In the genomic region with DNA sequence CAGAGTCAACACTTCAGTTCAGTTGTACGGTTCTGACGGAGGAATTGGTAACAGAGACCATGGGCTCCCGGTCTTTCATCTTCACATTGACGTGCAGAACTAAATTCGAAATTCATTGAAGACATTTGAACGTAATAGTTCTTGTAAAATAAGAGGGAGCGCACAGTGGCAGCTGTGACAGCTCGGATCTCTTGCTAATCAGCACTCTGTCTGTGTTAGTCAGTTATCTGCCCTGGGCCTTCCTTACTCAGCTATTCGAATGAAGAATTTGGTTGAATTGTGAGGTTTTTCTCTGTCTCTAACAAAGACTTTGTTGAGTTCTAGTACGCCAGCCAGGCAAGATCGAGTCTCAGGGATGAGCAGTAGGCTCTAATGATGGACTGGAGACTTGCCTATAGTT, we compare ENCODE assay signal across 12 mouse cellular contexts. TPM values are rescaled to one million over a fixed set of nuclear protein-coding genes. Genes with fewer than 3 reads are reported as not detected.
DNase-seq lines count a peak whose midpoint lies in the region; ATAC-seq and TF ChIP-seq lines count a peak whose summit lies in the region.
"Had no signal": no experiment of that assay in that cellular context is flagged by ENCODE, and none has a peak within 500 bp of the region (broad histone marks: within the 10 kb centered on the region; RNA-seq: fewer than 3 reads in every experiment).

No protein-coding gene starts in this region.

- intact Hi-C loops in left cerebral cortex, postnatal 4 days (cut with DNase I) = loop anchor here (10.0 kb wide), 3 partner anchors 120 to 330 kb away; partner anchors contain the start of genes Metap1 and Rap1gds1

- H3K4me2 ChIP-seq in heart, embryonic 11.5 days = peak overlapping the region; percentile 14; the same call in 1 of the 2 replicates
- H3K4me2 ChIP-seq in embryonic facial prominence, embryonic 14.5 days (ENCODE audit: low read depth, low read length) = peak overlapping the region; percentile 73; the same call in 1 of the 2 replicates
- H3K4me2 ChIP-seq in midbrain, embryonic 15.5 days = peak overlapping the region; percentile 88

- H3ac ChIP-seq in C2C12 (ENCODE audit: control insufficient read depth, insufficient read length, low read depth) = peak overlapping the region; percentile 22

- no peak overlapping the region for H3K27ac ChIP-seq in heart, embryonic 11.5 days (ENCODE audit: low read depth, low read length)
- no peak overlapping the region for H3K27ac ChIP-seq in embryonic facial prominence, embryonic 14.5 days (replicated peaks; ENCODE audit: low read depth, low read length)
- H3K27ac ChIP-seq in midbrain, embryonic 15.5 days = no peak overlapping the region

- DNase-seq in heart, adult 8-10 months (ENCODE audit: low spot score) = no peak
- no peak for DNase-seq in embryonic facial prominence, embryonic 14.5 days (ENCODE audit: low spot score)
- no peak for DNase-seq in urinary bladder, postnatal 14 days (ENCODE audit: low spot score)
- no peak for DNase-seq in frontal cortex, postnatal 25 days (ENCODE audit: low spot score in 2 of 2)
- DNase-seq in left cerebral cortex, postnatal 4 days = no peak
- DNase-seq: heart, postnatal 14 days; kidney, adult 18-20 months had no signal

- peaks cover 8% of the 10 kb centered on the region; the same call in 1 of the 2 replicates for H3K27me3 ChIP-seq in heart, embryonic 11.5 days (ENCODE audit: control insufficient read depth, insufficient read depth, low read length)
- H3K27me3 ChIP-seq in C2C12 (ENCODE audit: control insufficient read depth, insufficient read depth, insufficient read length) = no peaks in the 10 kb centered on the region
- H3K27me3 ChIP-seq in embryonic facial prominence, embryonic 14.5 days (replicated peaks; ENCODE audit: control insufficient read depth, insufficient read depth, low read length) = peaks cover 5% of the 10 kb centered on the region; the same call in 1 of the 2 replicates
- no peaks in the 10 kb centered on the region for H3K27me3 ChIP-seq in midbrain, embryonic 15.5 days (replicated peaks)
- H3K27me3 ChIP-seq: Patski had no signal

- whole genome bisulfite sequencing in heart, embryonic 11.5 days (ENCODE audit: insufficient replicate concordance) = 50% methylated on average over 11 of the region's 11 CpGs
- 77% methylated on average over 11 of the region's 11 CpGs for WGBS in embryonic facial prominence, embryonic 14.5 days
- 59% methylated on average over 11 of the region's 11 CpGs for WGBS in midbrain, embryonic 15.5 days

- TF ChIP-seq CTCF in C2C12 (IDR thresholded peaks at IDR 0.05; ENCODE audit: control insufficient read depth, insufficient read depth, insufficient read length) = no peak

- H3K79me2 ChIP-seq in C2C12 (ENCODE audit: control insufficient read depth, insufficient read depth) = peaks cover 72% of the 10 kb centered on the region

- H3K9ac ChIP-seq in heart, embryonic 11.5 days (ENCODE audit: low read depth, low read length) = no peak overlapping the region
- no peak overlapping the region for H3K9ac ChIP-seq in embryonic facial prominence, embryonic 14.5 days (ENCODE audit: low read depth, low read length)
- no peak overlapping the region for H3K9ac ChIP-seq in midbrain, embryonic 15.5 days

- H3K79me3 ChIP-seq in C2C12 (ENCODE audit: low read depth) = peaks cover 45% of the 10 kb centered on the region

- no peaks in the 10 kb centered on the region for H3K36me3 ChIP-seq in heart, embryonic 11.5 days (ENCODE audit: control insufficient read depth, insufficient read depth, low read length)
- no peaks in the 10 kb centered on the region for H3K36me3 ChIP-seq in C2C12 (ENCODE audit: control insufficient read depth, insufficient read depth)
- H3K36me3 ChIP-seq in embryonic facial prominence, embryonic 14.5 days (ENCODE audit: control insufficient read depth, insufficient read depth, low read length) = no peaks in the 10 kb centered on the region
- no peaks in the 10 kb centered on the region for H3K36me3 ChIP-seq in midbrain, embryonic 15.5 days (replicated peaks)

- no peak overlapping the region for H3K4me3 ChIP-seq in heart, embryonic 11.5 days (ENCODE audit: low read depth, low read length)
- H3K4me3 ChIP-seq in C2C12 (ENCODE audit: insufficient read depth, poor library complexity, severe bottlenecking) = no peak overlapping the region
- no peak overlapping the region for H3K4me3 ChIP-seq in embryonic facial prominence, embryonic 14.5 days (ENCODE audit: low read depth, low read length)
- peak overlapping the region; percentile 82; the same call in 1 of the 2 replicates for H3K4me3 ChIP-seq in midbrain, embryonic 15.5 days

- no peak for ATAC-seq in heart, embryonic 11.5 days (replicated peaks; ENCODE audit: insufficient number of reproducible peaks, low FRiP score, low TSS enrichment)
- no peak for ATAC-seq in embryonic facial prominence, embryonic 14.5 days (ENCODE audit: low read depth)
- no peak for ATAC-seq in midbrain, embryonic 15.5 days (replicated peaks)
- ATAC-seq: lung, postnatal 0 days; Patski had no signal

- H3K4me1 ChIP-seq in heart, embryonic 11.5 days (ENCODE audit: control insufficient read depth, insufficient read depth, low read length) = peaks cover 12% of the 10 kb centered on the region
- H3K4me1 ChIP-seq in embryonic facial prominence, embryonic 14.5 days (ENCODE audit: control insufficient read depth, insufficient read depth, low read length) = peaks cover 12% of the 10 kb centered on the region
- peaks cover 32% of the 10 kb centered on the region for H3K4me1 ChIP-seq in midbrain, embryonic 15.5 days

- no peaks in the 10 kb centered on the region for H3K9me3 ChIP-seq in heart, embryonic 11.5 days (replicated peaks; ENCODE audit: control insufficient read depth, low read length)
- no peaks in the 10 kb centered on the region for H3K9me3 ChIP-seq in embryonic facial prominence, embryonic 14.5 days (ENCODE audit: control insufficient read depth, low read length)
- H3K9me3 ChIP-seq in midbrain, embryonic 15.5 days = no peaks in the 10 kb centered on the region

TF ChIP-seq in C2C12, 6 proteins besides CTCF, POLR2A, EP300 and RAD21:
- TF ChIP-seq USF1 (IDR thresholded peaks at IDR 0.05; ENCODE audit: low read depth) (no peak), CEBPB (IDR thresholded peaks at IDR 0.05; ENCODE audit: low read depth) (no peak), MYOG (IDR thresholded peaks at IDR 0.05; ENCODE audit: control insufficient read depth, extremely low read depth, insufficient read length) (no peak), MAX (IDR thresholded peaks at IDR 0.05) (no peak), FOSL1 (IDR thresholded peaks at IDR 0.05; ENCODE audit: insufficient read depth, low read length, poor library complexity, severe bottlenecking) (no peak), MYOD1 (IDR thresholded peaks at IDR 0.05; ENCODE audit: control insufficient read depth, insufficient read length, low read depth) (no peak)
TF ChIP-seq in C2C12: peak in this region for 0.

RNA-seq across cellular contexts. Expression of gene Tspan5, which starts 3.1 kb away (rescaled TPM):
- polyA plus RNA-seq in heart, embryonic 11.5 days (2014; fragmentation: Nextera tagmentation; extraction: Ambion mirVana) = 13.9 and 17.1 TPM in 2 replicates
- total RNA-seq in heart, adult 8-10 months (2022) = 1 to 10 TPM; 4.2 to 6.7 (median 5.1) TPM
- polyA plus RNA-seq in C2C12 (2012; fragmentation: generic; extraction: Trizol) = 35.7 TPM
- 38.7 and 40.6 TPM in 2 replicates for polyA plus RNA-seq in embryonic facial prominence, embryonic 14.5 days (2014; fragmentation: Nextera tagmentation; extraction: Ambion mirVana)
- 102 and 105 TPM in 2 replicates for polyA plus RNA-seq in midbrain, embryonic 15.5 days (2015; fragmentation: Nextera tagmentation; extraction: Ambion mirVana)
- 100 to 1,000 TPM; 191 to 200 TPM for total RNA-seq in left cerebral cortex, postnatal 4 days (2021)

Comparison
In these comparisons a context has a peak if more than half of its experiments do, and no peak if none do; other contexts are left out.
1. H3K4me2 ChIP-seq: peak in every context shown above with its lines; median percentile 88 in midbrain, embryonic 15.5 days; 73 in embryonic facial prominence, embryonic 14.5 days; 14 in heart, embryonic 11.5 days.